Mouse (Mus musculus) liver, embryonic 11.5 days (tissue): ENCODE data around the gene Kcnj15. TPM values are rescaled to one million over a fixed set of nuclear protein-coding genes. Genes with fewer than 3 reads are reported as not detected.

Source experiments
- ATAC-seq: fragments of 200-750 bp; cut with Nextera tagmentation; replicated peaks from 2 replicates; pipeline ENCODE4 v1.8.0; 2017; ENCODE audit warnings: moderate number of reproducible peaks, mild to moderate bottlenecking, moderate TSS enrichment, moderate library complexity; ENCODE audit not compliant: low FRiP score
- DNase-seq: peaks from one replicate; pipeline ENCODE4 v3.0.0-alpha.2; 2017; ENCODE audit warnings: low spot score
- H3K27ac ChIP-seq: fragments of 300-500 bp; sonication (generic); 2 replicates; pipeline ENCODE4 v1.5.1; 2014; ENCODE audit warnings: mild to moderate bottlenecking, low read depth, low read length, control low read depth
- H3K27me3 ChIP-seq: fragments of 300-500 bp; sonication (generic); replicated peaks from 2 replicates; pipeline ENCODE4 v1.6.1; 2014; ENCODE audit warnings: low read length, mixed read lengths; ENCODE audit not compliant: control insufficient read depth, insufficient read depth
- H3K36me3 ChIP-seq: fragments of 300-500 bp; sonication (generic); 2 replicates; pipeline ENCODE4 v1.6.1; 2014; ENCODE audit warnings: mild to moderate bottlenecking, low read length, moderate library complexity, mixed read lengths; ENCODE audit not compliant: control insufficient read depth, insufficient read depth
- H3K4me1 ChIP-seq: fragments of 300-500 bp; sonication (generic); replicated peaks from 2 replicates; pipeline ENCODE4 v1.6.1; 2014; ENCODE audit warnings: low read length, mixed read lengths; ENCODE audit not compliant: control insufficient read depth, insufficient read depth
- H3K4me2 ChIP-seq: fragments of 300-500 bp; sonication (generic); 2 replicates; pipeline ENCODE4 v1.6.1; 2014; ENCODE audit warnings: mild to moderate bottlenecking, control low read depth, moderate library complexity
- H3K4me3 ChIP-seq: fragments of 300-500 bp; sonication (generic); 2 replicates; pipeline ENCODE4 v1.5.1; 2014; ENCODE audit warnings: low read depth, low read length, control low read depth
- H3K9ac ChIP-seq: fragments of 300-500 bp; sonication (generic); 2 replicates; pipeline ENCODE4 v1.6.1; 2014; ENCODE audit warnings: low read depth, low read length, control low read depth
- H3K9me3 ChIP-seq: fragments of 300-500 bp; sonication (generic); 2 replicates; pipeline ENCODE4 v1.6.1; 2016; ENCODE audit warnings: low read length, inconsistent platforms, mixed read lengths; ENCODE audit not compliant: control insufficient read depth
- WGBS: fragments of 180-500 bp; shearing (Covaris S2); extraction: QIAGEN DNeasy Blood & Tissue Kit; methylation state at CpG from one replicate; pipeline ENCODE4 v1.1.7; 2014; 5-methylcytosine and 5-hydroxymethylcytosine counted together
- polyA plus RNA-seq: library from polyadenylated mRNA; unstranded; fragments of >200 nt; fragmentation: Nextera tagmentation; extraction: Ambion mirVana; gene quantifications from 2 replicates; pipeline ENCODE4 v1.2.1, GENCODE M21; 2014

Gene Kcnj15
- 0.34 and 0.56 TPM in 2 replicates for polyA plus RNA-seq

DNA sequence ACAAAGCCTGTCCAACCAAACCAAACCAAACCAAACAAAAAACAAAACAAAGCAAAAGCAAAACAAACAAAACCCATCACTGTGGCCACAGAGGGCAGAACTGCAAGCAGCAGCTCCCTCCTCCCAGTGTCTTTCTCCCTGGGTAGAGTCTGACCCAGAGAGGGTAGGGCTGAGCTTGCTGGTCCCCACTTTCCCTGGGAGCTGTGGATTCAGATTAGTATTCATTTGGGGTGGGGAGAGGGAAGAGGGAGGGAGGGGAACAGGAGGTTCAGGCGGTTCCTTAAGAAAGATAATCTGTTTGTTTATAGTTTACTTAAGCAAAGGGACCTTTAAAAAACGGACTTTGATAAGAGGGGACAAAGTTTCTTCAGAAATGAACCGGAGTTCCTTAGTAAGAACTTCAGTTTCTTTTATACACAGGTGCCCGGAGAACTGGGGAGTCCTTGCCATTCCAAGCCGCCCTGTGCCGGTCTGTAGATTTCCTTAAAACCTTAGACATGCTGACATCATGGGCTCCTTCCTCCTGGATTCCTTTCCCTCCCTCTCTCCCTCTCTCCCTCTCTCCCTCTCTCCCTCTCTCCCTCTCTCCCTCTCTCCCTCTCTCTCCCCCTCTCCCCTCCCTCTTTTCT, at the start of gene Kcnj15:
Gene Kcnj15, plus strand, starts transcription at position 293 of the 629 bp plus-strand sequence.
- H3K9ac ChIP-seq: no peak within 1 kb of the TSS
- WGBS: 20% methylated on average over 6 of the region's 6 CpGs
- H3K4me3 ChIP-seq: no peak within 1 kb of the TSS
- no peaks in the 10 kb centered on the region for H3K9me3 ChIP-seq
- no peak within 1 kb of the TSS for H3K27ac ChIP-seq
- DNase-seq: no peak
- ATAC-seq: no peak
- H3K36me3 ChIP-seq: no peaks in the 10 kb centered on the region
- H3K4me2 ChIP-seq: no peak within 1 kb of the TSS
- no peaks in the 10 kb centered on the region; the same call in 1 of the 2 replicates for H3K27me3 ChIP-seq
- H3K4me1 ChIP-seq: no peaks in the 10 kb centered on the region

DNA sequence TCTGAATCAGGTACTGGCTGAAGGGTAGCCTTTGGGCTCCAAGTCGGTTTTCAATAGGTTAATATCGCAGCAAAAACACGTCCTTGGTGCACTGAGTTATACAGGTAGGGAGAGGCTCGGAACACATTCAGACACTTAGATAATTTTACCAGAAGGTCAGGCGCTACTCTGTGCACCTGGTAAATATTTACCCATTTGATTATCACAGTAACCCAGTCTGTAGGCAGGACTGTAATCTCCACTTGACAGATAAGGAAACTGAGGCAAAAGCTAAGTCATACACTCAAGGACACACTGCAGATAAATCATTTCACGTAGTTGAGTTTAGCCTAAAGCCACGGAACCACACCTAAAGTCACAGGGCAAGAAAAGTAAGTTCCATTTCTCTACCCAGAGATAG, 49.1 kb upstream of the Kcnj15 start:
- Histone ChIP-seq H3K9me3 (no peaks in the 10 kb centered on the region), H3K36me3 (no peaks in the 10 kb centered on the region), H3K27ac (no peak overlapping the region), H3K9ac (no peak overlapping the region), H3K4me3 (no peak overlapping the region), H3K4me2 (no peak overlapping the region), H3K27me3 (no peaks in the 10 kb centered on the region), H3K4me1 (no peaks in the 10 kb centered on the region)
- DNase-seq: no peak
- ATAC-seq: no peak
- WGBS: 56% methylated on average over 7 of the region's 7 CpGs

DNA sequence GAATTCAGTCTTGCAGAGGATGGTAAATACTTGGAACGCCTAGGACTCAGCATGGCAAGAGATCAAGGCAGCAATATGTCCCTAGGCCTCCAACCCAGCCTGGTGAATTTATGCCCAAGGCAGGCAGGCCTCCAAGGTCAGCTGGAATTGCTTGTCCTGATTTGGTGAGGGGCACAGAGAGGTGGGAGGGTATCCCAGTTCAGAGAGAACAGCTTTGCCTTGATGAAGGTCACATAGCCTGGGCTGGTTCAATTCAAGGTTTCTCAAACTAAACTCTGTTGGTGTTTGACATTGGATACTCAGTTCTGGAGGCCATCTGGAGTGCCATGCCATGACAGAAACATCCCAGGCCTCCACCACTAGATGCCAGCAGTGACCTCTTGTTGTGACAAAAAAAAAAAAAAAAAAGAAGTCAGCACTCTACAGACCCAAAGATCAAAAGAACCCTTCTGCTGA, 48.3 kb upstream of the Kcnj15 start:
- ATAC-seq: no peak
- no peak overlapping the region for H3K4me2 ChIP-seq
- no peak overlapping the region for H3K27ac ChIP-seq
- no peaks in the 10 kb centered on the region for H3K9me3 ChIP-seq
- DNase-seq: no peak
- H3K4me1 ChIP-seq: no peaks in the 10 kb centered on the region
- no peaks in the 10 kb centered on the region for H3K36me3 ChIP-seq
- H3K4me3 ChIP-seq: no peak overlapping the region
- H3K9ac ChIP-seq: no peak overlapping the region
- WGBS: 41% methylated on average over 1 of the region's 1 CpGs
- no peaks in the 10 kb centered on the region for H3K27me3 ChIP-seq

DNA sequence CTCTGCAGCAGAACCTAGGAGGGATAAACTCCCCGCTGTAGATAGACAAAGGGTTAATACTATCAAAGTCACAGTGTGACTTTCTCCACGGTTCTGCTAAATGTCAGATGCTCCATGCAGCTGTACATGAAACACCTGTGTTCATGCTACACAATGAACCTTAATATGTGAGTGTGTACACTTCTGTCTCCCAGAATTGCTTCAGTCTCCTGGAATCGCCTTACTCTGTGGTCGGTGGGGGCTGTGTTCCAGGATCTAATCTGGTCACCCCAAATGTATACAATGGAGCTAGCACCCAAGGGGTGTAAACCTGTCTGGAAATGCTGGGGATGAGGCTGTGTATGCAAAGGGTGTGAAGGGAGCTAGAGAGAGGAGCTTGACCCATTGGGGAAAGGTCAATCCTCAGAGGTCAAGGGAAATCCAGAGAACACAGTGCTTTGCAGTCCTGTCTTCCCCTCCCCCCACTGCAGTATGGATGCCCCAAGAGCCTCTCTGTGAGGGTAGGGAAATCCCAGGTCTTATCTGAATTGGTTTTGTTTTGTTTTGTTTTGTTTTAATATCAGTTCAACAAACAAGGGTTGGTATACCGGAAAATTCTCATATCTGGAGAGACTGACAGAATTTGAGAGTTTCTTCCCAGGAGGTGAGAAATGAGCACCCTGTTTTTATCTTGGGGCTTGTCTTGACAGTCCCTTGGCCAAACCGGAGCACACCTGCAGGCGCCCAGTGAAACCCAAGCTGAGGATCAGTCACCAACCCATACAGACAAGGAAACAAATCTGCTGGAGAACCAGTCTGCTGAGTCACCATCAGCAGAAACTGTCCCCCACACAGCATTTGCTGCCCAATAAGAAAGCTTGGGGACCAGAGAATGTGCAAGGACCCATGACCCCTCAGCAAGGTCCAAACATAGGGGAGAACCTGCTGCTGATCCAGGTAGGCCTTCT, 42.8 kb upstream of the Kcnj15 start:
- no peak for ATAC-seq
- Histone ChIP-seq H3K9me3 (no peaks in the 10 kb centered on the region), H3K27me3 (no peaks in the 10 kb centered on the region), H3K36me3 (no peaks in the 10 kb centered on the region), H3K4me3 (no peak overlapping the region), H3K27ac (no peak overlapping the region), H3K4me2 (no peak overlapping the region), H3K4me1 (no peaks in the 10 kb centered on the region), H3K9ac (no peak overlapping the region)
- no peak for DNase-seq
- 77% methylated on average over 7 of the region's 7 CpGs for WGBS

DNA sequence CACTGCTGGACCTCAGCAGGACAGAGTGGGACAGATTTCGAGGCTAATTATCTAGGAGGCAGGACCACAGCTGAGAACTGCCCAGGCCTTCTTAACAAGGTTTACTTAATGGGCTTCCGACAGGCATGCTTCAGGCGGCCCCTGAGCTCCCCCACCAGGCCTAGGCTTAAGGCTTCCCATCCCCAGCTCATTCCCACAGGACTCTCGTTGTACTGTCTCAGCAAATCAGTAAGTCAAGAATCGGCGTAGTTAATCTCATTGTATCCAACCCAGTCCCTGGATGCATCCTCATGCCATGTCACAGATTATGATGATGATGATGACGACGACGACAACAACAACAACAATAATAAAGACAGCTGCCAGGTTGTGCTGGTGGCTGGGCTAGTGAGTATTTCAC, 41.6 kb upstream of the Kcnj15 start:
- ATAC-seq (no peak), DNase-seq (no peak)
- no peaks in the 10 kb centered on the region for H3K9me3 ChIP-seq
- no peak overlapping the region for H3K4me2 ChIP-seq
- no peak overlapping the region for H3K4me3 ChIP-seq
- H3K9ac ChIP-seq: no peak overlapping the region
- H3K36me3 ChIP-seq: no peaks in the 10 kb centered on the region
- no peaks in the 10 kb centered on the region for H3K4me1 ChIP-seq
- 76% methylated on average over 9 of the region's 9 CpGs for WGBS
- no peaks in the 10 kb centered on the region for H3K27me3 ChIP-seq
- H3K27ac ChIP-seq: no peak overlapping the region

DNA sequence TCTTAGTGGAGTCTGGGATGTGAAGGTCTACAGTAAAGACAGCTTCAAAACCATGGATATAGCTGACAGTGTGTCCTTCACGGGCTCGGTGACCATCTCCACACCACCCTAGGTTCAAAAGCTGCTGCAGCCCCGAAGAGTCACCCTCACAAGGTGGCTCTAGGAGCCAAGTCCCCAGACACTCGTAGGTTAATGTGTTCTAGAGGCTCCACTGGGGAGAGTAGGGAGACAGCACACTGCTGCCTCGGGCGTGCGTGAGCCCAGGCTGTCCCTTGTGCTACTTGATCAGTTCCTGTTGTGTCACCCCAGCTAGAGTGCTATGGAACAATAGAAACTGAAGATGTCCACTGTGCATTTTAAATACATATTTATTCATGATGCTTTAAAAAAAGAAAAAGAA, 41.0 kb upstream of the Kcnj15 start:
- Histone ChIP-seq H3K9ac (no peak overlapping the region), H3K27ac (no peak overlapping the region), H3K4me2 (no peak overlapping the region), H3K27me3 (no peaks in the 10 kb centered on the region; the same call in 1 of the 2 replicates), H3K36me3 (no peaks in the 10 kb centered on the region), H3K4me1 (no peaks in the 10 kb centered on the region), H3K9me3 (no peaks in the 10 kb centered on the region), H3K4me3 (no peak overlapping the region)
- WGBS: 86% methylated on average over 7 of the region's 7 CpGs
- no peak for DNase-seq
- ATAC-seq: no peak

DNA sequence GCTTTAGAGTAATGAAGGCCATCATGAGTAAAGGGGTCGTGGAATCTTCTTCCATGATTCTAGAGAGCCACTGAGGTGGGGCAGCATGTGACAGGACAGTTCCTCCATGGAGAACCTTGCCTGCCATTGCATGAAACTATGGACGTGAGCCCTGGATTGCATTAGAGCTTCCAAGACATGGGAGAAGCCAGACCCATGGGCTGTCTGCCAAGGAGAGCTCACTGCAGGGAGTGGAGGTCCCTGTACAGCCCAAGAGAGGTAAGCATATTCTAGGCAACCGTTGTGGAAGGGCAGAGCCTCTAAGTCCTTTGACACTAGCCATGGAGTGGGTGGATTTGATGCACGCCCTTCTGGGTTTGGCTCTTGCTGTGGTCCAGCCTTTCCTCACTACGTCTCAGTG, 40.5 kb upstream of the Kcnj15 start:
- no peak overlapping the region for H3K4me3 ChIP-seq
- H3K9me3 ChIP-seq: no peaks in the 10 kb centered on the region
- no peaks in the 10 kb centered on the region for H3K4me1 ChIP-seq
- H3K36me3 ChIP-seq: no peaks in the 10 kb centered on the region
- no peak for ATAC-seq
- WGBS: 78% methylated on average over 5 of the region's 5 CpGs
- H3K27me3 ChIP-seq: no peaks in the 10 kb centered on the region; the same call in 1 of the 2 replicates
- H3K9ac ChIP-seq: no peak overlapping the region
- no peak overlapping the region for H3K27ac ChIP-seq
- no peak overlapping the region for H3K4me2 ChIP-seq
- no peak for DNase-seq

DNA sequence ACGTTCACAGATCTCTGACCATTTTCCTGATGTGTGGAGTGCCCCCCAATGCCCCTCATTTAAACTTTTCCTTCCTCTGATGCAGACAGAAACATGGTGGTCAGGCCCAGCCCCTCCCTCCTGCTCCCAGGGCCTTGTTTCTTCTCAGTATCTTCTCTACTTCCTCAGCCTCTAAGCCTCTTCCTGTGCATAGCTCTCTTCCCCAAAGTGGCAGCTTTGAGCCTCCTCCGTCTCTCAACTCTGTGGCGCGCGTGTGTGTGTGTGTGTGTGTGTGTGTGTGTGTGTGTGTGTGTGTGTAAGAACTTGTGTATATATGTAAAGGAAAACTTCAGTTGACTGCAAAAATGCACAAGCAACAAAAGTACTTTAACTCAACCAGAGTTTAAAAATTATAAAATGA, 38.6 kb upstream of the Kcnj15 start:
- ATAC-seq (no peak), DNase-seq (no peak)
- no peaks in the 10 kb centered on the region for H3K36me3 ChIP-seq
- no peaks in the 10 kb centered on the region; the same call in 1 of the 2 replicates for H3K27me3 ChIP-seq
- H3K4me2 ChIP-seq: no peak overlapping the region
- no peak overlapping the region for H3K9ac ChIP-seq
- H3K4me3 ChIP-seq: no peak overlapping the region
- no peak overlapping the region for H3K27ac ChIP-seq
- WGBS: 46% methylated on average over 5 of the region's 5 CpGs
- H3K4me1 ChIP-seq: no peaks in the 10 kb centered on the region
- H3K9me3 ChIP-seq: no peaks in the 10 kb centered on the region
